Mouse (Mus musculus): ENCODE data around the gene Sipa1l2. TPM values are rescaled to one million over a fixed set of nuclear protein-coding genes. Genes with fewer than 3 reads are reported as not detected.
A peak's percentile ranks its signal among the peaks of the same experiment; 100 is the strongest.

Sipa1l2 gene
- polyA plus RNA-seq, 1 experiment from 2014 or later: 8.2 TPM

DNA sequence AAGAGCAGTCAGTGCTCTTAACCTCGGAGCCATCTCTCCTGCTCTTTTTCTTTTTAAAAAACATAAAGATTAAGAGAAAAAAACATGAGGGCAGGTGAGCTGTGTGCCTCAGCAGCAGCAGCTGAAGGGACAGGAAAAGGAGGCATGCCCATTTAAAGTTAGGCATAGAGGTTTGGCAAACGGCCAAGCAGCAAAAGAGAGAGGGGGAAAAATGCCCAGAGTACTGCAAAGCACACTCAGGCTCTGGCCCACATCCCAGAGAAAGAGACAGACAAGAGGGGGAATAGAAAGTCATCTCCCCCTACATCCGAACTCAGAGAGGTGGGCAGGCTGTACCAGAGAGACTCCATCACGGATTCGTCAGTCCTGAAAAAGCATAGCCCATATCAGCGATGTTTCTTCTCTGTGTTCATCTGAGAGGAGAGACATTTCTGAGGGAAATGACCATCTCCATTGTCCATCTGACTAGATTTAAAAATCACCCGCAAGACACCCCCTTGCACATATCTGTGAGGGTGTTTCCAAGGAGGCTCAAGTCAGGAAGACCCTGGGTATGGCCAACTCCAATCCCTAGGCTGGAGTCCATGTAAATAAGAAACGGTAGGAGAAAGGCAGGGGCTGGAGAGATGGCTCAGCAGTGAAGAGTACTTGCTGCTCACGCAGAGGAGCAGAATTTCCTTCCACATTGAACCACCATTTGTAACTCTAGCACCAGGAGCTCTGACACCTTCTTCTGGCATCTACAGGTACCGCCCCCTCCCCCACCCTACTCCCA is 41.6 kb upstream of the Sipa1l2 start:
- H3K27ac ChIP-seq: no peak overlapping the region
- no peaks in the 10 kb centered on the region for H3K4me1 ChIP-seq (replicated peaks; ENCODE audit: insufficient read depth, low read length)
- no peak overlapping the region for H3K4me3 ChIP-seq (replicated peaks; ENCODE audit: low read depth, low read length)
- DNase-seq (ENCODE audit: low spot score): no peak
- no peaks in the 10 kb centered on the region for H3K9me3 ChIP-seq (replicated peaks; ENCODE audit: low read length)
- H3K27me3 ChIP-seq (ENCODE audit: insufficient read depth, low read length): no peaks in the 10 kb centered on the region
- no peak overlapping the region for H3K9ac ChIP-seq (ENCODE audit: low read depth, low read length)
- 80% methylated on average over 10 of the region's 10 CpGs for WGBS
- no peak for TF ChIP-seq CTCF (IDR thresholded peaks at IDR 0.05; ENCODE audit: low read depth)
- no peak for ATAC-seq (replicated peaks; ENCODE audit: low FRiP score, low read depth)
- H3K36me3 ChIP-seq (ENCODE audit: insufficient read depth, low read length): no peaks in the 10 kb centered on the region
- H3K4me2 ChIP-seq (ENCODE audit: low read length): no peak overlapping the region

DNA sequence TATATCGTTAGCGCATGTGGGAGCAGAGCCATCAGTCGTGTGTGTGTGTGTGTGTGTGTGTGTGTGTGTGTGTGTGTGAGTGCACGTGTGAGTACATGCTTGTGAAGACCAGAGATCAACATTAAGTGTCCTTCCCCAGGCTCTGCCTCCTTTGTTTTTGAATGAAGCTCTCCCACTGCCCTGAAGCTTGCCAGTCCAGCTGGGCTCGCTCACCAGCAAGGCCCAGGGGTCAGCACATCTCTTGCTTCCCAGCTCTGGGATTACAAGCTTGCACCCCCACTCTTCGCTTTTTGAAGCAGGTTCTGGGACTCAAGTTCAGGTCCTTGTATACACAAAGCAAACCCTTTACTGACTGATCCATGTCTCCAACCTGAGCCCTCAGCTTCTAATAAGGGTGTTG is 40.1 kb upstream of the Sipa1l2 start:
- H3K9me3 ChIP-seq (replicated peaks; ENCODE audit: low read length): no peaks in the 10 kb centered on the region
- 79% methylated on average over 6 of the region's 6 CpGs for WGBS
- no peak overlapping the region for H3K4me3 ChIP-seq (replicated peaks; ENCODE audit: low read depth, low read length)
- TF ChIP-seq CTCF (IDR thresholded peaks at IDR 0.05; ENCODE audit: low read depth): no peak
- no peaks in the 10 kb centered on the region for H3K4me1 ChIP-seq (replicated peaks; ENCODE audit: insufficient read depth, low read length)
- H3K4me2 ChIP-seq (ENCODE audit: low read length): no peak overlapping the region
- H3K27me3 ChIP-seq (ENCODE audit: insufficient read depth, low read length): no peaks in the 10 kb centered on the region
- H3K36me3 ChIP-seq (ENCODE audit: insufficient read depth, low read length): no peaks in the 10 kb centered on the region
- DNase-seq (ENCODE audit: low spot score) (no peak), ATAC-seq (replicated peaks; ENCODE audit: low FRiP score, low read depth) (no peak)
- no peak overlapping the region for H3K9ac ChIP-seq (ENCODE audit: low read depth, low read length)
- no peak overlapping the region for H3K27ac ChIP-seq

DNA sequence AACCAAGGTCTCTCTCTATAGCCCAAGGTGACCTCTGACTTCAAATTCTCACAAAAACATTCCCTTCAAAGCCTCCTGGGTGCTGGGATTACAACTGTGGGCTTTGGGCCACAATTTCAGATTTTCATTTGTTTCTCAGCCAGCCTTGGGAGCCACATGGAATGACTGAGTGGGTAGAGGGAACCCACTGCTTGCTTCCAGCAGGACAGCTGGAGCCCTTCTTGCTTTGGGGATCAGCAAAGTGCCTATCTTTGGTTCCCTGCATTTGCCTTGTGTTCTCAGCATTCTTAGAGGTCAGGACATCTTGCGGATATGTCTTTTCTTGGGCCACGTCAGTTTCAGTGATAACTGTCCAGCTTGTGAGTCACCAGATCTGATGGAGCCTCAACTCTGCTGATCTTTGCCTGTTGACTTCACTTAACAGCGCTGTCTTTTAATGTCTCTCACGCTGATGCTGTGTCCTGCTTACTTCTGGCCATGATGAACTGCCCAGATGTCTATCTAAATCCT is 38.2 kb upstream of the Sipa1l2 start:
- ATAC-seq (replicated peaks; ENCODE audit: low FRiP score, low read depth): no peak
- TF ChIP-seq CTCF (IDR thresholded peaks at IDR 0.05; ENCODE audit: low read depth): no peak
- WGBS: 79% methylated on average over 4 of the region's 4 CpGs

DNA sequence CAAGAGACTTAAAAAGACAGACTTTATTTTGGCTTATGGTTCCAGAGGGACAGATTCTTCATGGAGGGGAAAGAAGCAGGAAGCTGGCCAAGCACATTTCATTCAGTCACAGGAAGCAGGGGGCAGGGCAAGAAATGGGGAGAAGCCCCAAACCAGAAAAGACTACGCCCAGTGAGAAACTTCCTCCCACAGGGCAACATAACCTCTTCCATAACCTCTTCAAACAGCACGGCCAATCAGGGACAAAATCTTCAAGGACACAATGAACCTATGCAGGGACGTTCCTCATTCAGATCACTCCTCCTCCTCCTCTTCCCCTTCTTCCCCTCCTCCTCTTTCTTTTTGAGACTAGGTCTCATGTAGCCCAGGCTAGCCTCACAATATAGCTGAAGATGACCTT is 37.3 kb upstream of the Sipa1l2 start:
- 67% methylated on average over 3 of the region's 3 CpGs for WGBS
- H3K4me2 ChIP-seq (ENCODE audit: low read length): no peak overlapping the region

More for the DNA sequence above, 38.2 kb upstream of the Sipa1l2 start:
- no peaks in the 10 kb centered on the region for H3K36me3 ChIP-seq (ENCODE audit: insufficient read depth, low read length)
- DNase-seq (ENCODE audit: low spot score): no peak
- H3K27me3 ChIP-seq (ENCODE audit: insufficient read depth, low read length): no peaks in the 10 kb centered on the region
- H3K9me3 ChIP-seq (replicated peaks; ENCODE audit: low read length): no peaks in the 10 kb centered on the region
- H3K27ac ChIP-seq: no peak overlapping the region
- no peak overlapping the region for H3K4me2 ChIP-seq (ENCODE audit: low read length)
- no peak overlapping the region for H3K4me3 ChIP-seq (replicated peaks; ENCODE audit: low read depth, low read length)
- no peaks in the 10 kb centered on the region for H3K4me1 ChIP-seq (replicated peaks; ENCODE audit: insufficient read depth, low read length)
- H3K9ac ChIP-seq (ENCODE audit: low read depth, low read length): no peak overlapping the region

DNA sequence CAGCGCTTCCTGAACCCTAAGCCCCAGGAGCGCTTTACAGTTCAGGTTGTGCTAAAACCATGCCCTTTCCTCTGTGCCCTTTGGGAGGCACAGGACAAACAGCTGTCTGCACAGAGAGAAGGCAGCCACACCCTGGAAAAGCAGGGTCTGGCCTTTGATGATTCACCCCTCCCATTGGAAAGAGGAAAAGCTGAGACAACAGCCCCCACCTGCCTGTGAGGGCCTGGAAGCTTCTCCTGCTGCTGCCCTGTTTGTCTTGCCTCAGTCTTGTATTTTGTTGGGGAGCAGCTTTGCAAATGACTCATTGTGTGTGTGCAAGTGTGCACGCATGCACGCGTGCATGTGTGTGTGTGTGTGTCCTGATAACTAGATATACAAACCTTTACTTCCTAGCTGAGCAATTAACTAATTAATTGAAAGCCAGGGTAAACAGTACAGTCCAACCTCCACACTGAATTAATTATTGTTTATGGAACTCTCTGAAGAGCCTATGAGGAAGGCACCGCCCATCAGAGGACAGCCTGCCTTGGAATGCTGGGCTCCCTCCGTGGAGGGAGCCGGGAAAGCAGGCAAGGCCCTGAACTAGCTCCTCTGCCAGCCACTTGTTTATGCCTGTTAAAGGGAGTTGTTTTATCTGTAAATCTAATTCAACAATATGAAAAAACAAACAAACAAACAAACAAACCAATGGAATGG is 35.4 kb upstream of the Sipa1l2 start:
- peak; percentile 71; the same call in 1 of the 2 replicates for ATAC-seq (replicated peaks; ENCODE audit: low FRiP score, low read depth)
- H3K4me3 ChIP-seq (replicated peaks; ENCODE audit: low read depth, low read length): no peak overlapping the region
- 63% methylated on average over 8 of the region's 8 CpGs for WGBS
- TF ChIP-seq CTCF (IDR thresholded peaks at IDR 0.05; ENCODE audit: low read depth): no peak
- no peak overlapping the region for H3K27ac ChIP-seq
- no peaks in the 10 kb centered on the region for H3K4me1 ChIP-seq (replicated peaks; ENCODE audit: insufficient read depth, low read length)
- no peaks in the 10 kb centered on the region for H3K36me3 ChIP-seq (ENCODE audit: insufficient read depth, low read length)
- no peak for DNase-seq (ENCODE audit: low spot score)
- H3K9ac ChIP-seq (ENCODE audit: low read depth, low read length): no peak overlapping the region
- H3K27me3 ChIP-seq (ENCODE audit: insufficient read depth, low read length): no peaks in the 10 kb centered on the region
- H3K9me3 ChIP-seq (replicated peaks; ENCODE audit: low read length): no peaks in the 10 kb centered on the region
- H3K4me2 ChIP-seq (ENCODE audit: low read length): no peak overlapping the region

More for the DNA sequence above, 37.3 kb upstream of the Sipa1l2 start:
- DNase-seq (ENCODE audit: low spot score): no peak
- H3K4me3 ChIP-seq (replicated peaks; ENCODE audit: low read depth, low read length): no peak overlapping the region
- no peaks in the 10 kb centered on the region for H3K27me3 ChIP-seq (ENCODE audit: insufficient read depth, low read length)
- H3K9ac ChIP-seq (ENCODE audit: low read depth, low read length): no peak overlapping the region
- no peak for ATAC-seq (replicated peaks; ENCODE audit: low FRiP score, low read depth)
- H3K4me1 ChIP-seq (replicated peaks; ENCODE audit: insufficient read depth, low read length): no peaks in the 10 kb centered on the region
- no peaks in the 10 kb centered on the region for H3K36me3 ChIP-seq (ENCODE audit: insufficient read depth, low read length)
- no peak for TF ChIP-seq CTCF (IDR thresholded peaks at IDR 0.05; ENCODE audit: low read depth)
- H3K27ac ChIP-seq: no peak overlapping the region
- no peaks in the 10 kb centered on the region for H3K9me3 ChIP-seq (replicated peaks; ENCODE audit: low read length)

DNA sequence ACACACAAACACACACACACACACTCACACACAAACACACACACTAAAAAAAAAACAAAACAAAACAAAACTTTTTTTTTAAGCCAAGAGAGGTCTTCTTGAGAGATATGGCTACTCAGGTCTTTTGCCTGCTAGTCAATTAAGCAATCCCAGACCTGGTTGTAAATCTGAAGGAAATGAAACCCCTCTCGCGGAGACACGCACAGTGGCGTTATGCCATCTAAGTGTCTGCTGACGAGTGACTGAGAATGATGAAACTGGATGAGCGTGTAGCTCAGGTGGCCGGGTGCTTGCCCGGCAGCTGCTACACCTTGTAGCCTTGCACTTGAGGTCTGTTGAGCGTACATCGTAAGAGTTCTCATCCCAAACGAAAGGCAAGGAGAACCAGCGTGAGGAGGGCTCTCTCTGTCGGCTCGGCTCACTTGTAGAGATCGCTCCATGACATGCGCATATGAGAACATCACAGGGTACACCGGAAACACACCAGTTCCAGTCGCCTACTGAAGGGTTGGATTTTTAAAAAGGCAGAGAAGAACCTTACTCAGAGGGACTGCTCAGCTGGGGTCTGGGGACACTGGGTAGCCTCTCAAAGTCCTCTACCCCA is 34.7 kb upstream of the Sipa1l2 start:
- no peak for TF ChIP-seq CTCF (IDR thresholded peaks at IDR 0.05; ENCODE audit: low read depth)
- WGBS: 75% methylated on average over 18 of the region's 18 CpGs
- ATAC-seq (replicated peaks; ENCODE audit: low FRiP score, low read depth): no peak

More for the DNA sequence above, 34.7 kb upstream of the Sipa1l2 start:
- no peak for DNase-seq (ENCODE audit: low spot score)
- H3K36me3 ChIP-seq (ENCODE audit: insufficient read depth, low read length): no peaks in the 10 kb centered on the region
- H3K9me3 ChIP-seq (replicated peaks; ENCODE audit: low read length): no peaks in the 10 kb centered on the region
- H3K4me3 ChIP-seq (replicated peaks; ENCODE audit: low read depth, low read length): no peak overlapping the region
- H3K4me2 ChIP-seq (ENCODE audit: low read length): no peak overlapping the region
- no peak overlapping the region for H3K27ac ChIP-seq
- H3K9ac ChIP-seq (ENCODE audit: low read depth, low read length): no peak overlapping the region
- H3K4me1 ChIP-seq (replicated peaks; ENCODE audit: insufficient read depth, low read length): no peaks in the 10 kb centered on the region
- no peaks in the 10 kb centered on the region for H3K27me3 ChIP-seq (ENCODE audit: insufficient read depth, low read length)
